Mouse (Mus musculus) spleen, adult 2 months (tissue): Measurements from ENCODE around the gene Zkscan17. TPM values are rescaled to one million over a fixed set of nuclear protein-coding genes. Genes with fewer than 3 reads are reported as not detected.

Source experiments
- DNase-seq, 2 experiments: peaks; one replicate each; pipeline versions ENCODE4 v3.0.0 to v3.0.0-alpha.2; 2012 to 2021; ENCODE audit warnings: low spot score in 2 of 2, low read depth in 1 of 2
- H3K27ac ChIP-seq: fragments of 200-500 bp; 2 replicates; pipeline ENCODE4 v1.5.1; 2012; ENCODE audit warnings: low read length, inconsistent platforms; ENCODE audit not compliant: insufficient read depth
- H3K27me3 ChIP-seq: fragments of 200-500 bp; 2 replicates; pipeline ENCODE4 v1.6.1; 2012; ENCODE audit warnings: mild to moderate bottlenecking, moderate library complexity, low read length, inconsistent platforms; ENCODE audit not compliant: control insufficient read depth, insufficient read depth
- H3K36me3 ChIP-seq: fragments of 200-500 bp; 2 replicates; pipeline ENCODE4 v1.6.1; 2012; ENCODE audit warnings: mild to moderate bottlenecking, low read length, inconsistent platforms; ENCODE audit not compliant: control insufficient read depth, insufficient read depth
- H3K4me1 ChIP-seq: fragments of 200-500 bp; 2 replicates; pipeline ENCODE4 v1.6.1; 2011; ENCODE audit warnings: inconsistent platforms; ENCODE audit not compliant: control insufficient read depth, insufficient read depth, insufficient read length
- H3K4me3 ChIP-seq: fragments of 200-500 bp; 2 replicates; pipeline ENCODE4 v1.5.1; 2011; ENCODE audit warnings: mild to moderate bottlenecking, inconsistent platforms; ENCODE audit not compliant: insufficient read depth, insufficient read length; ENCODE audit errors: extremely low read depth
- CTCF ChIP-seq: fragments of 200-500 bp; IDR thresholded peaks from 2 replicates; pipeline ENCODE4 v1.5.1; 2011; ENCODE audit warnings: mild to moderate bottlenecking, inconsistent platforms; ENCODE audit not compliant: insufficient read depth, insufficient read length, insufficient replicate concordance; ENCODE audit errors: extremely low read depth
- POLR2A ChIP-seq: fragments of 200-500 bp; IDR thresholded peaks from 2 replicates; pipeline ENCODE4 v1.6.1; 2011; ENCODE audit warnings: low read depth, low read length, inconsistent platforms
- WGBS: fragments of 180-500 bp; shearing (Covaris S2); methylation state at CpG from one replicate; pipeline ENCODE4 v1.1.7; 2018; 5-methylcytosine and 5-hydroxymethylcytosine counted together
- polyA plus RNA-seq: library from polyadenylated mRNA; depleted of rRNA; stranded (reverse); fragments of >200 nt; gene quantifications from 2 replicates; pipeline ENCODE4 v1.2.3, GENCODE M21; 2012

Zkscan17 gene
- polyA plus RNA-seq, 1 experiment = 8.8 TPM

GRCm38 (mm10) chr11:59524150-59524549 lies 2.4 kb downstream of the Zkscan17 start:
- no peak overlapping the region for H3K4me3 ChIP-seq
- no peaks in the 10 kb centered on the region for H3K36me3 ChIP-seq
- 97% methylated on average over 2 of the region's 2 CpGs for WGBS
- no peak for DNase-seq
- H3K4me1 ChIP-seq = no peaks in the 10 kb centered on the region
- TF ChIP-seq CTCF = no peak
- no peak for TF ChIP-seq POLR2A
- no peak overlapping the region for H3K27ac ChIP-seq
- H3K27me3 ChIP-seq = no peaks in the 10 kb centered on the region

GRCm38 (mm10) chr11:59519741-59520495 lies 6.6 kb downstream of the Zkscan17 start:
- H3K36me3 ChIP-seq = no peaks in the 10 kb centered on the region
- no peak overlapping the region for H3K27ac ChIP-seq
- WGBS = 83% methylated on average over 6 of the region's 6 CpGs
- TF ChIP-seq POLR2A = no peak
- no peak for TF ChIP-seq CTCF
- H3K4me3 ChIP-seq = no peak overlapping the region
- no peak for DNase-seq
- H3K4me1 ChIP-seq = no peaks in the 10 kb centered on the region
- no peaks in the 10 kb centered on the region for H3K27me3 ChIP-seq

- H3K4me1 ChIP-seq = no peaks in the 10 kb centered on the region
- DNase-seq = no peak
- WGBS = 41% methylated on average over 10 of the region's 10 CpGs
- TF ChIP-seq CTCF = no peak
- TF ChIP-seq POLR2A = no peak
- H3K27ac ChIP-seq = no peak overlapping the region
- no peaks in the 10 kb centered on the region for H3K36me3 ChIP-seq
- H3K4me3 ChIP-seq = no peak overlapping the region
- no peaks in the 10 kb centered on the region for H3K27me3 ChIP-seq
Measured at GRCm38 (mm10) chr11:59518226-59518625, 8.3 kb downstream of the Zkscan17 start.

DNA sequence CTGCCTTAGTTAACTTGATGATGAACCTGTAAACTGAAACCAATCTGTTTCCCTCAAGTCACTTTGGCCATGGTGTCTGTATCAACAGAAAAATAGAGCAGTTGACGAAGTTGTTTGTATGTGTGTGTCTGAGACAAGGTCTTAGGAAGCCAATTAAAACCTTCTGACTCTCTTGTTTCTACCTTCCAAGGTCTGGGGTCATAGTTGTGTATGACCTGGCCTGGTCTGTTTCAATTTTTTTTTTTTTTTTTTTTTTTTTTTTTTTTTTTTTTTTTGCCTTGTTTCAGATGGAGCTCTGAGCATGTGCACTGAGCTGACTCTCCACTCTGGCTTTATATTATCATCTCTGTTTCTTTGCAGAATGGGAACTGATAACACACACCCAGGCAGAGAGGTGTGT lies 9.1 kb downstream of the Zkscan17 start:
- TF ChIP-seq CTCF (no peak), POLR2A (no peak)
- DNase-seq = no peak
- 91% methylated on average over 1 of the region's 1 CpGs for WGBS
- H3K27me3 ChIP-seq = no peaks in the 10 kb centered on the region
- no peaks in the 10 kb centered on the region for H3K36me3 ChIP-seq
- H3K4me1 ChIP-seq = no peaks in the 10 kb centered on the region
- no peak overlapping the region for H3K27ac ChIP-seq
- H3K4me3 ChIP-seq = no peak overlapping the region

- no peak for TF ChIP-seq POLR2A
- no peak for TF ChIP-seq CTCF
- Histone ChIP-seq H3K4me3 (no peak overlapping the region), H3K36me3 (no peaks in the 10 kb centered on the region), H3K27me3 (no peaks in the 10 kb centered on the region), H3K27ac (no peak overlapping the region), H3K4me1 (no peaks in the 10 kb centered on the region)
- DNase-seq = no peak
- WGBS = 58% methylated on average over 3 of the region's 3 CpGs
Measured at GRCm38 (mm10) chr11:59514789-59515188, 11.8 kb downstream of the Zkscan17 start.

GRCm38 (mm10) chr11:59514381-59514780 lies 12.2 kb downstream of the Zkscan17 start:
- Histone ChIP-seq H3K36me3 (no peaks in the 10 kb centered on the region), H3K27ac (no peak overlapping the region), H3K4me3 (no peak overlapping the region), H3K4me1 (no peaks in the 10 kb centered on the region), H3K27me3 (no peaks in the 10 kb centered on the region)
- TF ChIP-seq POLR2A = no peak
- TF ChIP-seq CTCF = no peak
- 77% methylated on average over 6 of the region's 6 CpGs for WGBS
- DNase-seq = no peak

DNA sequence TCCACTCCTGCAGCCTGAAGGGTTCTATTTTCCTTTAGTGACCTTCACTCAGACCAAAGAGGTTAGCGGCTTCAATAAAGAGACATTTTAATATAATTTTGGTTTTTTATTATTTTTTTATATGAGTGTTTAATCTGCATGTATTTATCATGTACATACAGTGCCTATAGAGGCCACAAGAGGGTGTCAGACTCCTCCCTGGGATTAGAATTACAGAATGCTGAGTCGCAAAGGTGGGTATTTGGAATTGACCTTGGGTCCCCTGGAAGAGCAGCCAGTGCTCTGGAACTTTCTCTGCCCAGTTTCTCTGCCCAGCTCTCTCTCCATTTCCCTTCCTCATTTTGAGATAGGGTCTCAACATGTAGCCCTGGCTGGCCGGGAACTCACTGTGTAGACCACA lies 13.0 kb downstream of the Zkscan17 start:
- Histone ChIP-seq H3K4me3 (no peak overlapping the region), H3K27ac (no peak overlapping the region), H3K36me3 (no peaks in the 10 kb centered on the region), H3K27me3 (no peaks in the 10 kb centered on the region), H3K4me1 (no peaks in the 10 kb centered on the region)
- WGBS = 78% methylated on average over 3 of the region's 3 CpGs
- DNase-seq = no peak
- TF ChIP-seq CTCF = no peak
- no peak for TF ChIP-seq POLR2A
